In the genomic region with DNA sequence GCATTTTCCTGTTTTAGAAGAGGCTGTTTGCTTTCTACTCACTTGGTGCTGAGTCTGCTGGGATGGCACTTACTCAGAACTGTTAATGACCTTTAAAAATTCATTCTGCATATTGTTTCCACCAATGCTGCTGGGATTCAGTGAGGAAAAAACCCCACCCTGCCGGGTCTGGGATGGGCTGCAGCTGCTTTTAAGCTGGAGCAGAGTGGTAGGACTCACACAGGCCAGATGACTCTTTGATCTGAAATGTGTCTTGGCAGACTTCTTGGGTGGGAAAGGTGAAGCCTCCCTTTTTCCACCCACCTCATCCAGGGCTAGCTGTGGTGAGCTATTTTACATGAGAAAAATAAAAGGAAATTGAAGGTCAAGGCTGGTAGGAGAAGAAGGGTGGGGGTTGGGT, we compare ENCODE assay signal across 22 mouse cellular contexts. TPM values are rescaled to one million over a fixed set of nuclear protein-coding genes. Genes with fewer than 3 reads are reported as not detected.
DNase-seq lines count a peak whose midpoint lies in the region; TF ChIP-seq lines count a peak whose summit lies in the region.
"Had no signal": no experiment of that assay in that cellular context is flagged by ENCODE, and none has a peak within 500 bp of the region (broad histone marks: within the 10 kb centered on the region; RNA-seq: fewer than 3 reads in every experiment).

No protein-coding gene starts in this region.

- no peak overlapping the region for H3K4me3 ChIP-seq in left cerebral cortex, adult 2 months
- H3K4me3 ChIP-seq: forebrain, embryonic 13.5 days; hindbrain, embryonic 10.5 days; hindbrain, embryonic 15.5 days; limb, embryonic 12.5 days; liver, embryonic 15.5 days; neural tube, embryonic 12.5 days; stomach, embryonic 15.5 days had no signal

- intact Hi-C loops in heart, postnatal 36 days (cut with DNase I), result no loop called here
- intact Hi-C loops in left cerebral cortex, adult 2 months (cut with DNase I), result no loop called here

- H3K27ac ChIP-seq in left cerebral cortex, adult 2 months, result no peak overlapping the region
- H3K27ac ChIP-seq: forebrain, embryonic 13.5 days; hindbrain, embryonic 10.5 days; hindbrain, embryonic 15.5 days; limb, embryonic 12.5 days; liver, embryonic 15.5 days; neural tube, embryonic 12.5 days; stomach, embryonic 15.5 days had no signal

- TF ChIP-seq CTCF in left cerebral cortex, adult 2 months (IDR thresholded peaks at IDR 0.05), result no peak

- peak; percentile 10 for DNase-seq in gastrocnemius, postnatal 25 days
- no peak for DNase-seq in gastrocnemius, postnatal 4 days (ENCODE audit: low spot score in 2 of 2)
- peak; percentile 7 for DNase-seq in heart, postnatal 4 days
- no peak for DNase-seq in heart, postnatal 36 days
- peak; percentile 54 for DNase-seq in R1 (ENCODE audit: low read depth, low spot score)
- DNase-seq in left cerebral cortex, adult 2 months (ENCODE audit: extremely low spot score in 1 of 2, low spot score in 2 of 2), result no peak
- no peak for DNase-seq in kidney, postnatal 10 days
- DNase-seq: adrenal gland, postnatal 10 days; cerebellum, adult 8-10 months; cerebellum, postnatal 36 days; kidney, adult 11 months; kidney, postnatal 25 days; lung, postnatal 14 days; right cerebral cortex, postnatal 14 days; thymus, postnatal 14 days had no signal

RNA-seq across cellular contexts. Expression of a gene that starts 56.4 kb away (rescaled TPM):
- 1 to 10 TPM; 3.0 to 4.5 TPM for total RNA-seq in gastrocnemius, postnatal 25 days (2021)
- total RNA-seq in gastrocnemius, postnatal 4 days (2021), result 10 to 100 TPM; 13.0 to 17.9 TPM
- 10 to 100 TPM; 17.7 to 19.8 TPM for total RNA-seq in heart, postnatal 4 days (2021)
- 1 to 10 TPM; 8.6 to 9.3 TPM for total RNA-seq in heart, postnatal 36 days (2021)
- total RNA-seq in left cerebral cortex, adult 2 months (2021), result 10 to 100 TPM; 79.7 to 82.8 TPM

Comparison
In these comparisons a context has a peak if more than half of its experiments do, and no peak if none do; other contexts are left out.
1. DNase-seq: peak in gastrocnemius, postnatal 25 days (single experiment), heart, postnatal 4 days (single experiment) and R1 (single experiment); none in gastrocnemius, postnatal 4 days (0 of 2), heart, postnatal 36 days (0 of 2), left cerebral cortex, adult 2 months (0 of 2) and kidney, postnatal 10 days (single experiment).